Mouse (Mus musculus) c-Kit-positive CD71-positive TER-119-positive erythroid progenitor cells, embryonic 14.5 days (primary cell): ENCODE measurements around the gene Ubqln1.
"Not testable (repeated sequence)": the region's sequence is repeated elsewhere in the genome, so short reads cannot be mapped to it uniquely, and the experiment has no call there.

Source experiments
- DNase-seq: peaks from one replicate; pipeline ENCODE4 v3.0.0-alpha.2; 2013; ENCODE audit warnings: low spot score

Gene Ubqln1

DNA sequence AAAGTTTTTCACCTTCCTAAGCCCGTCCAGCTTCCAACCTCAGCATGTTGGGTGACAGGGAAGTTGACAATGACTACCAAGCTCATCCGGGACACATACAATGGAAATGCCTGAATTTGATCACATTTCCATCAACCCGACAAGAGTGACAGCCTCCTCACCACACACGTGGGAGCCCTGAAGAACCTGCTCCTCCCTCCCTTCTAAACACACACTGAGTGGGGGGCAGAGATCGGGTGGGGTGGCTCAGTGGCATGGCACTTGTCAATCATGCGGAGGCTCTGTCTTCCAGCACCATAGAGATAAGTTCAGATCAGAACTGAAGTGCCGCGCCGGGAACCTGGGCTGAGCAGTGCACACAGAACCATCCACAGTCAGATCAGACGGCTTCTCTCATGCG, 65.0 kb downstream of the Ubqln1 start:
- DNase-seq = no peak

DNA sequence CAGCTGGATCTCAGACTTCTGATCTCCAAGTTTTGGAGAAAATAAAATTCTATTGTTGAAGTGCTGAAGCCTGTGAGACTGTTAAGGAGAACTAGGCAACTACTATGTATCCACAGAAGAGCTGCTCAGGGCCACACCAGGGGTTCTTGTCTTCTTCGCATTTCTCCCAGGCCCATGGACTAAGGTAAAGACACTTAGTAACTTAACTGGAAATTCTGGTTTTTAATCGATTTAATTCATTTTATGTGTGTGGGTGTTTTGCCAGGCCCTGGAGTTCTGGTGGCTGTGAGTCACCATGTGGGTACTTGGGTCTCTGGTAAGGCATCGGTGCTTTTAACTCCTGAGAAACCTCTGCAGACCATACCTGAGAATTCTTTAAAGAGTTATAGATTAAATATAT, 65.8 kb downstream of the Ubqln1 start:
- no peak for DNase-seq

DNA sequence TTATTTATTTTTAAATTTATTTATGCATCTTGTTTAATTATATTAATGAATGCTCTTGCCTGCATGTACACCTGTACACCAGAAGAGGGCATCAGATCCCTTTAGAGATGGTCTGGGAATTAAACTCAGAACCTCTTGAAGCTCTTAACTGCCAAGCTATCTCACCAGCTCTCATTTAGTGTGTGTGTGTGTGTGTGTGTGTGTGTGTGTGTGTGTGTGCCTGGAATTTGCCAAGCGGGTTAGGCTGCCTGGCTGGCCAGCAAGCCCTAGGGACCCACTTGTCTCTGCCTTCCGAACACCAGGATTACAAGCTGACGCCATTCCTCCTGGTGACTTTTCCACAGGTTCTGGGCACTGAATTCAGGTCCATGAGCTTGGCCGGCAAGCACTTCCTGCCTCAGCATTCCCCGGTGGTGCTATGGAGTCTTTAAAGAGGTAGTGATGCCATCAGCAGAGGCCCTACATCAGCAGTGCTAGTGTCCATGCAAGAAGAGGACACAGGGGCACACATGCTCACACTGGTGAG, 66.4 kb downstream of the Ubqln1 start:
- no peak for DNase-seq

DNA sequence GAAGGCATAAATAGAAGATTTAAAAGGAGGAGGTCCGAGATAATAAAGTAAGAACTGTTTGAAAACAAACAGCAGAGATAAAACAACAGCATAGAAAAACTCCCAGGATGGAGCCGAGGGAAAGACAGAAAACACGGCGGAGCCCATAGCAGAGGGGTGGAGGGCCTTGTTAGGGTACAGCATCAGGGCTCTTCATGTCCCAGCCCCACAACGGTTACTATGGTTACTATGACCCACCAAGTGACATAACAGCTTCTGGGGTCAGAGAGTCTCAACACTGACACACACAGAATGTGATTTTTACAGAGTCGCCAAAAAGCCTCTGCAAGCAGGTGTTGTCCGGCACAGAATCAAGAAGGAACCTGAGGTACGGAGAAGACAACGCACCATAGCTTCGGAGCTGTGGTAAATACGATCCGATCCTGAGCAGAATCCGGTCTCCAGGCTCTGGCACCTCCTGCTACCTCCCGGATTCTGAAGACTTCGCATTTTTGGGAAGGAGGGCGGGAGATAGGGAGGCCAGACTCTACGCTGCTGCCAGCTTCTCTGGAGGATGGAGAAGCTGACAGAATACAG, 67.1 kb downstream of the Ubqln1 start:
- DNase-seq = peak; percentile 82

DNA sequence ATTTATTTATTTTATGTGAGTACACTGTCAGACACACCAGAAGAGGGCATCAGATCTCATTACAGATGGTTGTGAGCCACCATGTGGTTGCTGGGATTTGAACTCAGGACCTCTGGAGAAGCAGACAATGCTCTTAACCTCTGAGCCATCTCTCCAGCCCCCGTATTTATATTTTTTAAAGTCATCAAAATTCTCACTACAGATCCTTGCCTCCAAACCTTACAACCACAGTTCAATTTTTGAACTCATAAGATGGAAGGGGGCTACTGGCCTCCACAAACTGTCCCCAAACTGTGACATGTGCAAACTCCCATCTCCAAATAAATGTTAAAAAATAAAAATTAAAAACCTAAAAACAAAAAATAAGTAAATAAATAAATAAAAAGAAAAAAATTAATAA, 67.7 kb downstream of the Ubqln1 start:
- DNase-seq = no peak

DNA sequence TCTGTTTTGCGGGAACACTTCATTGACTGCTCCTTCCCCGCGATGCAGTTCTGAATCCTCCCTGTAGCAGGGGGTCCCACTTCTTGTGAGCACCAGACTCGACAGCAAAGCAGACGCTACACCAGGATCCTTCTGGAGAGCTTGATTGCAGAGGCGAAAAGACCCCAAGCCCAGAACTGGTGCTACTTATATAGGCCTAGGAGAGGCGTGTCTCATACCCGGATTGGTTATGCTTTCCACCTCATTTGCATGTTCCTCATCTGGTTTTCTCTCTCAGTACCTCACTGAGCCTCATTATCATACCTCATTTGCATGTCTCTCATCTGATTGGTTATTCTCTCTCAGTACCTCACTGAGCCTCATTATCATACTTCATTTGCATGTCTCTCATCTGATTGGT, 68.8 kb downstream of the Ubqln1 start:
- not testable (repeated sequence) for DNase-seq

DNA sequence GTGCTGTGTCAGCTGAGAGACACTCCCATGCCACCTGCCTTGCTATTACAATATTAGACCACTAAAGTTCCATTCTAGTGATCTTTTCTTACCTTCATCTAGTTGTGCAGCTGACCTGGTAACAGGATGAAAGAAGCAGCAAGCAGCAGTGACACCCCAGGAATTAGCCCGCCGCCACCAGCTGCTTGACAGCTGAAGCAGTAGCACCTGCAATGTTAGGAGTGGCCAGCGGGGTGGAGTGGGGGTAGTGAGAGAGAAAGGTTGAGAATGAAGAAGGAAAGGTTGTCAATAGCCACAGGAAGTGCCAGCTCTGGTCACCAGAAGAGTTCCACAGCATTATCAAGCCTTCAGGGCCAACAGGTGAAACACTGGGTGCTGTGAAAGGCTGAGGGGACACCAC, 83.8 kb downstream of the Ubqln1 start:
- DNase-seq = no peak

DNA sequence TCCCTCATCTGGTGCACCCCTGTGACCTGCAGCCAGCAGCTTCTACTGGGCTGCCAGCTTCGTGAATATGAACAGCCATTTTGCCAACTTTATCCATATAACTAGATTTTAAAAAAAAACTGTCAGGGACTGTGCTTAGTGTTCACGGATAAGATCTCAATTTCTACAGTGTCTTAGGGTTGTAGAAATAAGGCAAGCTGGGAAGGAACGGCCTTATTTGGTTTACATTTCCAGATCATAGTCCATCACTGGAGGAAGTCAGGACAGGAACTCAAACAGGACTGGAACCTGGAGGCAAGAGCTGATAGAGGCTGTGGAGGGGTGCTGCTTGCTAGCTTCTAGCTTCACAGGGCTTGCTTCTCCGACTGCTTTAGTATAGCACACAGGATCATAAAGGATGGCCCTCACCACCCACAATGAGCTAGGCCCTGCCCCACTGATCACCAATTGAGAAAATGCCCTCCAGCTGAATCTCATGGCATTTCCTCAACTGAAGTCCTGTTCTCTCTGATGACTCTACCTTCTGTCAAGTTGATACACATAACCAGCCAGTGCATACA, 85.7 kb downstream of the Ubqln1 start:
- DNase-seq = peak; percentile 37

DNA sequence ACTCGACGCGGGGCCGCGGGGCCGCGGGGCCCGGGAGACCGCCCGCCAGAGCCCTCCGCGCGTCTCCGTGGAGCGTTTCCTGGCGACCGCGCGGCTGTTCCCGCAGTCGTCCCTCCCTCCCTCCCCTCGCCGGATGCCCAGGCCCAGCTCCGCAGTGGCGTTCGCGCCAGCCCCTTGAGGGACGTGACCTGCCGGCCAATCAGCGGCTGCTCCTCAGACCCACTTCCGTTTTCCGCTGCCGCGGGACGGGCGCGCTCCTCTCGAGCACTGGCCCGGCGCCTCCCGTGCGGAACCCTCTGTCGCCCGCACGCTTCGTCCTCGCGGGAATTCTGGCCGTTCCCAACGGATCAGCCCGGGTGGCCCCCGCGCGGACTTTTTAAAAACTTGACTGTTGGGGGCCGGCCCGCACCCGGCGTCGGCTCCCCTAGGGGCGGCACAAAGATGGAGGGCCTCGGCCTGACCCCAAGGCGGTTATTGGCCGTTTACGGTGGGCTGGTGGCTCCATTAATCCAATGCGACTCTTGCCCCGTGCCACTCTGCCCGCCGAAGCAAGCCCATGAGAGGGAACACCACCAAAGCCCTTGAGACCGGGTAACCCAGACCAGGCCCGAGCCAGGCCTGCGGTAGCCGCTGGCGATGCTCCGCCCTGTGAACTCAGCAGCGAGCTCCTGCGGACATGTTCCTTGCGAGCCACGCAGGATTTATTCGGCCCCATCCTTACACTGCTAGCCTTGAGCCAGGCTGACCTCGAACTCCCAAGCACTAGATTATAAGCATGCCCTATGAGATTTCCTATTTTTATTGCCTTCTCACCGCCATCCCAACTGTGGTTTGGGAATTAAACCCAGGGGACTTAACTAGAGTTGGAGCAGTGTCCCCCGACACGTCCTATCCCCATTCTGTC, 86.4 kb downstream of the Ubqln1 start:
- DNase-seq = peak; percentile 90

DNA sequence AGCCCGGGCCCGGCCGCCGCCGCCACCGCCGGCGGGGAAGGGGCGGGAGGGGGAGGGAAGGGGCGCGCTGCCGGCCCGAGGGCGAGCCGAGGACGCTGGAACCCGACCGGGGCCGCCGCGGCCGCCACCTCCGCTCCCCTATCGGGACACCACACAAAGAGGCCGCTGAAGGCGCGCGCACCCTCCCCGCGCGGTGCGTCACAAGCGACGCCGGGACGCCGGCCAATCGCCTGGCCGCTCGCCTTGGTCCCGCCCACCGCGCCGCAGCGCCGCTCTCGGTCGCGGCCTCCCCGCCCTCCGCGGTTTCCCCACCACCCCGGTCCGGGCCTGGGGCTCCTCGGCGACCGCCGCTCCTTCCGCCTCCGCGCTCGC, 87.1 kb downstream of the Ubqln1 start, which contains the start of gene Hnrnpa0:
Hnrnpa0 (minus strand) TSS at position 161 of the 372 bp plus-strand sequence.
- DNase-seq = peak; percentile 91

DNA sequence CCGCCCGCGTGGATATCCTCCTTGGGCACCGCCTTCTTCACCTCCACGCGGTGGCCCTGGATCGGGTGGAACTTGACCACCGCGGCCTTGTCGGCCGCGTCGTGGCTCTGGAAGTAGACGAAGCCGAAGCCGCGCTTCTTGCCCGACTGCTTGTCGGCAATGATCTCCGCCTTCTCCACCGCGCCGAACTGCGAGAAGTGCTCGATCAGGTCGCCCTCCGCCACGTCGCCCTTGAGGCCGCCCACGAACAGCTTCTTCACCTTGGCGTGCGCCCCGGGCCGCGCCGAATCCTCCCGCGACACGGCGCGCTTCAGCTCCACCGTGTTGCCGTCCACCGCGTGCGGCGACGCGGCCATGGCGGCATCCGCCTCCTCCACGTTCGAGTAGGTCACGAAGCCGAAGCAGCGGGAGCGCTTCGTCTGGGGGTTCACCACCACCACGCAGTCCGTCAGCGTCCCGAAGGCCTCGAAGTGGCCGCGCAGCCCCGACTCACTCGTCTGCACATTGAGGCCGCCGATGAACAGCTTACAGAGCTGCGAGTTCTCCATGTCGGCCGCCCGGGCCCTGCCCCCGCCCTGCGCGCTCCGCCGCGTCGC, 87.6 kb downstream of the Ubqln1 start:
- DNase-seq = peak; percentile 44

DNA sequence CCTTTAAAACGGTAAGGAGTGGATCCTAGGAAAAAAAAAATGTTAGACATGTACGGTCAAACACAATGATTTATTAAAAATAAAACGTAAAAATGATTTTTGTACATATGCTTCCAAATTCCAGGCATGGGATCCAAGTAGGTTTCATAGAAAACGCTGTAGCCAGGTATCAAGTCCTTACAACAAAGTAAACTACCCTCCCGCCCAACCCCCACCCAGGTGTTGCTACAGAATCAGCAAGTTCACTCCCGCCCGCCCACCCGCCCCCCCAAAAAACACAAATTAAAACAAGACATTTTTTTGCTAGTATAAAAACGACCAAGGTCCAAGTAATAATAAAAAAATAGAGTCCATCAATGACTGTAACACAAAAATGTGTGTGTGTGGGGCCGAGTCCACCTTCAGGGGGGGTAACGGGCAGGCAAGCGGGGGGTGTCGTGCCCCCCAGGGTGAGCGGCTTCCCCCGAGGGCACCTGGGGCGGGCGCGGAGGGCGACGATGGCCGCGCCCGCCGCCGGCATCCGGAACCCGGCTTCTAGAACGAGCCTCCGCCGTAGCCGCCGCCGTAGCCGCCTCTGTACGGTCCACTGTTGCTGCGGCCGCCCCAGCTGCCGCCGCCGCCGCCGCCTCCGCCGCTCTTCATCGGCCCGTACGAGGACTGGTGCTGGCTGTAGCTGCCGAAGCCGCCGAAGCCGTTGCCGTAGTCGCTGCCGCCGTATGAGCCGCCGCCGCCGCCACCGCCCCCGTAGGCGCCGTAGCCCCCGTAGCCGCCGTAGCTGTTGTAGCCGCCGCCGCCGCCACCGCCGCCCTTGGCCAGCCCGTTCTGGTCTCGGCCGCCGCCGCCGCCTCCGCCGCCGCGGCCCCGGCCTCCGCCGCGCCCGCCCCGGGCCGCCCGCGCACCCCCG, 88.3 kb downstream of the Ubqln1 start:
- no peak for DNase-seq
